Mouse (Mus musculus) kidney, adult 11 months (tissue): ENCODE data around the gene Chil1.

Experiments
- DNase-seq: peaks from one replicate; pipeline ENCODE4 v3.0.0; 2022

Gene Chil1

DNA sequence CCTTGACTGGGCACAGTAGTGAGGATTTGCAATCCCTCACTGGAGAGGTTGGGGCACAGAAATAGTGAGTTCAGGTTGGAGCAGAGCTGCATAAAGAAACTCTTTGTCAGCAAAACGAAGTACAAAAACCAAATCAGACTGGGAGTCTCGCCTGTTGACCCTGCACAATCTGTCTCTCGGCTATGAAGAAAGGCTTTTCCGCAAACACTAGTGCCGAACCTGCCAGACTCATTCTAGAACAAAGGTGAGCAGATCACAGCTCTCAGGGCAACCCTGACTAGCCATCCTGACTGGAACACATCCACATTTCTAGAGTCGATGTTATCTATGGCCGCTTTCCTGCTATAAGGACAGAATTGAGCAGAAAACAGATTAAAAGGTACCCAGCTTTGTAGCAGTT is 8.9 kb upstream of the Chil1 start:
- DNase-seq = no peak

- DNase-seq = no peak
These were observed 4.0 kb upstream of the Chil1 start for GRCm38 (mm10) chr1:134177976-134178375.

GRCm38 (mm10) chr1:134184089-134184488 is 2.1 kb downstream of the Chil1 start:
- DNase-seq = no peak

- no peak for DNase-seq
These were observed 6.2 kb downstream of the Chil1 start for GRCm38 (mm10) chr1:134188217-134188616.

GRCm38 (mm10) chr1:134188989-134189729 is 7.2 kb downstream of the Chil1 start:
- DNase-seq = no peak

- no peak for DNase-seq
These were observed 9.2 kb downstream of the Chil1 start for GRCm38 (mm10) chr1:134191192-134191591.

- DNase-seq = no peak
These were observed 10.0 kb downstream of the Chil1 start for GRCm38 (mm10) chr1:134192024-134192423.

GRCm38 (mm10) chr1:134193126-134193525 is 11.2 kb downstream of the Chil1 start, which contains the start of gene Mybph:
Gene Mybph (plus strand): TSS chr1:134193448.
- no peak for DNase-seq

DNA sequence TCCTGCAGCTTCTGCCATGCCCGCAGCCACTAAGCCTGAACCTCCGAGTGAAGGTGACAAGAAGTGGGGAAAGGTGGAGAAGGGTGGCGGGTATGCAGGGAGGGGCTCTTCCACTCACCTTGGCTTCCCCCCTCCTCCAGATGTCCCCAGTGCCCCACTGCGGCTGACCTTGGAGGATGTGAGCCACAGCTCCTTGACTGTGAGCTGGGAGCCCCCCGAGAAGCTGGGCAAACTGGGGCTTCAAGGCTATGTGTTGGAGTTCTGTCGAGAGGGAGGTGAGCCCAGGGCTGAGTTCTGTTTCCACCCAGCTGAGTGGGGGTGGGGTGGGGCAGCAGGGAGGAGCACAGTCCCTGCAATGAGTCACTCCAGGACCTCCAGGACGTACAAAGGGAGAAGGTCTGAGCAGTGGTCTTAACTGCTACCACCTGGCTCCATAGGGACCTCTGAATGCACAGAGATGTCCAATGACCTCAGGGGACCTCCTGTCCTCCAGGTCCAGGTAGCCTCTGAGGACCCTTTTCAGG is 11.8 kb downstream of the Chil1 start:
- no peak for DNase-seq

- no peak for DNase-seq
These were observed 12.5 kb downstream of the Chil1 start for GRCm38 (mm10) chr1:134194298-134195022.

DNA sequence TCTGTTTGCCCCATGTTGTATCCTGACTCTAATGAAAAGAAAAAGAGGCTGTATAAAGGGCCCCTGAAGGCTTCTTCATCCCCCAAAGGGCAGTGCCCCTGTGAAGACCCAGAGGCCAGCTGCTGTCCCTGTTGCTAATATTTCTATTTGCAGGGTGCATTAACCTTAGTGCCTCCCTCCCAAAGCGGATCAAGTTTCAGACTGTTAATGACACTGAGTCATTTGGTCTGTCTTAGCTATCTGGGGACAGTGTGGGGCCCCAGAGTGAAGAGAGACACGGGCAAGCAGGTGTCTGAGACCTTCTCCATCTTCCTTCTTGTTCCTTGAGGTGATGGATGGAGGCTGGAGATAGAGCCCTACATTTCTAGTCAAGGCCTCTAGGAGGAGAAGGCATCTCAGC is 13.1 kb downstream of the Chil1 start:
- DNase-seq = no peak

DNA sequence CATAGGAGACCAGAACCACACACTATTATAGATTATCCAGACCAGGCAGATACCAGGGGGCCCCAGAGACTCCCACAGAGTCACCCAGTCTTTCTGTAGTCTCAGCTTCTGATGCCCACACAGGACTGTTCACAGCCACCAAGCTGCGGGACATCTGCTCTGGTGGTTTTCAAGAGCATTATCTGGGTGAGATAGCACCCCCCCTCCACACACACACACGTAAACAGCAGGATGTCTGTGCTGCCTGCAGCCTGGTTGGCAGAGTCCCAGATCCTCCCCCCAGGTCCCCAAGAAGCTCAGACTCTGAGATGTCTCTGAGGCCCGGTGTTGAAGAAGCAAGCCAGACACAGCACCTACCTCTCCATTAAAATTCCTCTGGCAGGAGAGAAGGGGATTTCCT is 13.6 kb downstream of the Chil1 start:
- no peak for DNase-seq

DNA sequence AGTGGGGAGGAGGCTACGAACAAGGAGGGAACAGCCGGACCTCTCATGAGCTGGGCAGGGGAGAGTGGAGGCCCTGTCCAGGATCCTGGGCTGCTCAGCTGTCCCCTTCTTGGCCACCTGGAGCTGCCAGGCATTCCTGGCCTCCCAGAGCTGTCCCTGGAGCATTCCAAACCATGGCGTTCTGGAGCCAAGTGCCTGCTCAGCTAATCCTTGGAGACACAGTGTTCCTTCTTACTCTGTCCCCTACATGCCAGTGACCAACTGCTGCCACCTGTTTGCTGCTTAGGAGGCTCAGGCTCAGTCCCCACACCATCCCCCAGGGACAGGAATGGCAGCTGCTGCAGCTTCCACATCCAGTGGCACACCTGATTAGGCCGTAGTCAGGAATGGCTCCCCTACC is 14.0 kb downstream of the Chil1 start:
- no peak for DNase-seq

- peak; percentile 60 for DNase-seq
These were observed 14.4 kb downstream of the Chil1 start for GRCm38 (mm10) chr1:134196386-134196785.

DNA sequence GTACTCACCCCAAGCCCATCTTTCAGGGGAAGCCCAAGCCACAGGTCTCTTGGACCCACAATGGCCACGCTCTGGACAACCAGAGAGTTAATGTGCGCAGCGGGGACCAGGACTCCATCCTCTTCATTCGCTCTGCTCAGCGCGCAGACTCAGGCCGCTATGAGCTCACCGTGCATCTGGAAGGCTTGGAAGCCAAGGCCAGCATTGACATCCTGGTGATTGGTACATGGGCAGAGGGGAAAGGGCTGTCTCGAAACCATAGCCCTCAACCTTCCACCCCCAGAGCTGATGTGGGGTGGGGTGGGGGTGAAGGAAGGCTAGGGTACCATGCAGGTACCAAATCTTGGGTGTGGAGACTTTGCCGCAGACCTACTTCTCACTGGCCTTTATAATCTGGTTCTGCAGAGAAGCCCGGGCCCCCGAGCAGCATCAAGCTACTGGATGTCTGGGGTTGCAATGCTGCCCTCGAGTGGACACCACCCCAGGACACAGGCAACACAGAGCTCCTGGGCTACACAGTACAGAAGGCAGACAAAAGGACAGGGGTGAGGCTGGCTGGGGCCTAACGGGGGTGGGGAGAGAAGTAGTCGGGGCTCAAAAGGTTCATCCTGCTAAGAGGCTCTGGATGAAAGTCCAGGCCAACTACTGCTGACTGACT is 15.5 kb downstream of the Chil1 start:
- no peak for DNase-seq

- DNase-seq = no peak
These were observed 16.4 kb downstream of the Chil1 start for GRCm38 (mm10) chr1:134198197-134198995.

DNA sequence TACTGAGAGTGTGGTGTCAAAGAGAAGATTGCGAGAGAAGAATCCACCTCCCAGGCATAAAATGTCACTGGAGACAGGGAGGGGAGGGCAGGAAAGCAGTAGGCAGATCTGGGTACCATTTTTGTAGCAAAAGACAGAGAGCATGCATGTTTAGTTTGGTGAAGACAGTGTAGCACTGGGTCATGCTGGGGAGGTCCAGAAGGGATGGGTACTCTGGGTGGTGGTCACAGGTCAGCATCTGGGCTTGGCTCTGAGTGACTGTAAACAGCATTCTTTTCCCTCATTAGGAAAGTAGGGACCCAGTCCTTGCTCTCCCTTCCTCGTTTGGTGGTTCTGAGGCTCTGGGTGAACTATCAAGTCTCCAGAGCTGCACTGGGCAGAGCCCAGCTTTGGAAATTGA is 18.5 kb downstream of the Chil1 start:
- no peak for DNase-seq

DNA sequence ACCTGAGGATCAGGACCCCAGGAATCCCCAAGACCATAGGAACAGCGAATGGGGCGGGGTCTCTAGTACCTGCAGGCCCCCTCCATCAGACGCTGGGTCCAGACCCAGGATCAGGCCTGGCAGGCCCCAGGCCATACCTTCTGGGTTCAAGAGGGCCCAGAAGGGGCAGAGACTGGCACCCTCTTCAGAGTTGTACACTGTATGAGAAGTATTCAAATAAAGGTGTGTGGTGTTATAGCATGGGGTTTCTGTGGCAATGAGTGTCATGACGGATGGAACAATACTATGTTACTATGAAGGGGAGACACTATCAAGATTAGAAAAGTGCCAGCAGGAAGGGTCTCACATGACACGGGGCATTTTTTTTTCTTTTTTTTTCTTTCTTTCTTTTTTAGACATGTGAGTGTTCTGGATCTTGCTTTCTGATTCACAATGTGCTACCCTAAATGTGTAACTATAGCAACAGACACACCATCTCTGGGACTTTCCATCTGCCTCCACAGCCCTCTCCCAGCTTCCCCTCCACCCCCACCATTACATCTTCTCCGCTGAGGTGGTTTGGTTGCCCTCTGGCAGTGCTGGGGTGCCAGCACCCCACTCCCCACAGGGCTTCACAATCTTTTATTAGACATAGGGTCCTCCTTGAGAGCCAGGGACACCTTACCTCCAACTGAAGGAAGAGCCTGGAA is 19.2 kb downstream of the Chil1 start:
- DNase-seq = no peak

DNA sequence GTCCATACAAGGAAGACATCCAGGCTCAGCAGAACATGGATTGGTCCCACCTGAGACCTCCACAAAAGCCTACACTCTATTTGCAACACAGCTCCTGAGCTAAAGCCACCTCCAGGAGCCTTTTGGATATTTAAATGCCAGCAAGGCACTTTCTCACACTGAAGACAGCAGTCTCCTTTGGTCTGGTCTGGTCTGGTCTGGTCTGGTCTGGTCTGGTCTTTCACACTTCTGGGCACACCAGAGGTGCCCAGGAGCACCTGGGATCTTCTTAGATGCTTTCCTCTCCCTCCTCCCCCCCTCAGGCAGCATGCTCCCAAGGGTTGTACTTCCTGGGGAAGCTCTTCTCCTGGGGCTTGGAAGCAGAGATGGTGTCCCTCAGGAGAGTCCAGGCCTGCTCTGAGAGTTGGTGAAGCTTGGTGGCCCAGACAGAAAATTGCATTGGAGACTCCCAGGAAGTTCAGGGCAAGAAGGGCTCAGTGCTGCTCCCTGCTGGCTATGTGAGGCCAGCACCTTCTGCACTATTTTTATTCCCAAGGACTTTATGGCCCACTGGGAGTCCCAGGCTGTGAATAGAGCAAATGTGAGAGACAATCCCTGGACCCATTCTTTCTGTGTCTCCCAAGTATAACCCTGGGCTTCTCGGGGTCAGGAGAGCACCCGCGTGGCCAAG is 19.9 kb downstream of the Chil1 start:
- DNase-seq = peak; percentile 27

GRCm38 (mm10) chr1:134204230-134204629 is 22.3 kb downstream of the Chil1 start:
- no peak for DNase-seq

DNA sequence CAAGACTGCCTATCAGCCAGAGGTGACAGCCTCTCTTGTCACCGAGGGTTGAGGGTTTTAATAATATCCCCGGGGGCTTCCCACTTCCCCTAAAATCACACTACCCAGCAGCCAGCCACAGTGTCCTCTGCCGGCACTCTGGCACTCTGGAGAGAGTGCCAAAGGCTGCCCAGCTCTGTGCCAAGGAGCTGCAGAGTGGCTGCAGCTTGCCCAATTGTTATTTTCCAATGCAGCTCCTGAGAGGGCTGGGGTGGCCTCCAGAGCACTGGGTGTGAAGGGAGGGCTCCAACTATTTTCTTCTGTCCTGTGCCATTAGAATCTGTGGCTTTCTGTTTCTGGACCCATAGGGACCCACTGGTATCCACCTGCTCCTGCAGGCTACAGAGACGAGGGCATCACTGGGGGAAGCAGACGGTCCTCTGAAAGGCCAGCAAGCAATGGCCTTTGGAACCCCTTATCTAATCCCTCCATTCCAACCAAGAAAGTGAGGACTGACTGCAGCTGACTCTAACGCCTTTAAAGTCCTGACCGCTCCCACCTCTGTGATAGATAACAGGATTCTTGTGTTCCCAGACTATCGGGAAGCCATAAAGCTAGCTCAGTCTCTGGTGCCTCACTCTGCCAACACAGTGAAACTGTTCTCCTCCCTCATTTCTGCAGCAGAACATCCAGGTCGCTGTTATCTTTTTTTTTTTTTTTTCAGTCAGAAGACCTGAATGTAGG is 23.5 kb downstream of the Chil1 start:
- DNase-seq = no peak
